Mouse (Mus musculus) hindbrain, embryonic 11.5 days (tissue): ENCODE results near the gene Srek1ip1. TPM values are rescaled to one million over a fixed set of nuclear protein-coding genes. Genes with fewer than 3 reads are reported as not detected.

Experiments used
- ATAC-seq: fragments of 200-750 bp; cut with Nextera tagmentation; 2 replicates; pipeline ENCODE4 v1.8.0; 2017; ENCODE audit warnings: mild to moderate bottlenecking, moderate TSS enrichment, moderate library complexity; ENCODE audit not compliant: low FRiP score
- DNase-seq: peaks from one replicate; pipeline ENCODE4 v3.0.0-alpha.2; 2015; ENCODE audit warnings: low spot score
- H3K27ac ChIP-seq: fragments of 300-500 bp; sonication (generic); 2 replicates; pipeline ENCODE4 v1.5.1; 2014; ENCODE audit warnings: mild to moderate bottlenecking, low read depth, low read length
- H3K27me3 ChIP-seq: fragments of 300-500 bp; sonication (generic); 2 replicates; pipeline ENCODE4 v1.6.1; 2014; ENCODE audit warnings: mild to moderate bottlenecking, low read length, moderate library complexity, mixed read lengths; ENCODE audit not compliant: control insufficient read depth, insufficient read depth
- H3K36me3 ChIP-seq: fragments of 300-500 bp; sonication (generic); 2 replicates; pipeline ENCODE4 v1.6.1; 2014; ENCODE audit warnings: mild to moderate bottlenecking, low read length, moderate library complexity, mixed read lengths; ENCODE audit not compliant: control insufficient read depth, insufficient read depth
- H3K4me1 ChIP-seq: fragments of 300-500 bp; sonication (generic); replicated peaks from 2 replicates; pipeline ENCODE4 v1.6.1; 2014; ENCODE audit warnings: low read length, mixed read lengths; ENCODE audit not compliant: control insufficient read depth, insufficient read depth
- H3K4me2 ChIP-seq: fragments of 300-500 bp; sonication (generic); replicated peaks from 2 replicates; pipeline ENCODE4 v1.6.1; 2014; ENCODE audit warnings: mild to moderate bottlenecking, low read depth, low read length
- H3K4me3 ChIP-seq: fragments of 300-500 bp; sonication (generic); 2 replicates; pipeline ENCODE4 v1.5.1; 2014; ENCODE audit warnings: low read depth, low read length
- H3K9ac ChIP-seq: fragments of 300-500 bp; sonication (generic); 2 replicates; pipeline ENCODE4 v1.6.1; 2014; ENCODE audit warnings: low read depth, low read length
- H3K9me3 ChIP-seq: fragments of 300-500 bp; sonication (generic); 2 replicates; pipeline ENCODE4 v1.6.1; 2016; ENCODE audit warnings: low read length; ENCODE audit not compliant: control insufficient read depth
- WGBS: fragments of 180-500 bp; shearing (Covaris S2); extraction: QIAGEN DNeasy Blood & Tissue Kit; methylation state at CpG from one replicate; pipeline ENCODE4 v1.1.7; 2014; 5-methylcytosine and 5-hydroxymethylcytosine counted together
- polyA plus RNA-seq: library from polyadenylated mRNA; unstranded; fragments of >200 nt; fragmentation: Nextera tagmentation; extraction: Ambion mirVana; gene quantifications from 2 replicates; pipeline ENCODE4 v1.2.1, GENCODE M21; 2014

The Srek1ip1 gene
- polyA plus RNA-seq, 1 experiment from 2014 or later = 19.7 TPM

DNA sequence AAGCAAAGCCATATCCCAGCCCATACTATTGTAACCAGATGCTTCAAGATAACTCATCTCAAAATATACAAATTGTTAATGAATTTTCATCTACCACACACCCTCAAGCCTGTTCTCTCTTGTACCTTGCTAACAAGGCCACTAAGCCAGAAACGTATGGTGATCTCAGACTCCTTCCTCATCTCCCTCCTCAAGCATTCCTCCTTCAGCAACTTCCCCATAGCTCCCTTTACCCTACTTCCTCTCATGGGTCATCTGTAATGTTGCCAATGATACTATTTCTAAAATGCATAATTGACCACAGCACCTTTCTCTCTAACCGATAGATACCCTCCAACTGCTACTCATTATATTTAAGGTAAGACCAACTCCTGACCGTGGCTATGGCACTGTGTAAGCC, 2.1 kb downstream of the Srek1ip1 start:
- no peak for ATAC-seq
- 87% methylated on average over 3 of the region's 3 CpGs for WGBS

DNA sequence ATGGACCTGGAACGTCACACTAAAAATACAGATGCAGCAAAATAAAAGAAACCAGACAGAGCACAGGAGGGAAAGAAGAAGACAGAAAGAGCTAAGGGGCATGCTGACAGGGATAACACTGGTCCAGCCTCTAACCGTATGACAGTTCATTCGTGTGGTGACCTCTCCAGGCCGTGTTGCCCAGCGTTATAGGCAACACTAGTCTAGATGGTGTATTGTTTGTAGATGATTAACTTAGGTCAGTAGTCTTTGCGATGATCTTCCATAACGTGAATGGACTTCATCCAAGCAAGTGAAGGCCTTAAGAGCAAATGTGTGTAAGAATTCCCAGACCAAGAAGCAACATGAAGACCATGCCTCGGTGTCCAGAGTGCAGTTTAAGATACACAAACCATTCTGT, 6.8 kb downstream of the Srek1ip1 start:
- no peak overlapping the region for H3K4me3 ChIP-seq
- H3K36me3 ChIP-seq = no peaks in the 10 kb centered on the region
- H3K27ac ChIP-seq = no peak overlapping the region
- WGBS = 88% methylated on average over 8 of the region's 8 CpGs
- no peaks in the 10 kb centered on the region for H3K9me3 ChIP-seq
- H3K4me2 ChIP-seq = no peak overlapping the region
- DNase-seq (no peak), ATAC-seq (no peak)
- H3K27me3 ChIP-seq = no peaks in the 10 kb centered on the region
- H3K4me1 ChIP-seq = no peaks in the 10 kb centered on the region
- H3K9ac ChIP-seq = no peak overlapping the region

More for the DNA sequence above, 2.1 kb downstream of the Srek1ip1 start:
- Histone ChIP-seq H3K9ac (no peak overlapping the region), H3K36me3 (no peaks in the 10 kb centered on the region), H3K4me2 (no peak overlapping the region), H3K4me1 (no peaks in the 10 kb centered on the region), H3K9me3 (no peaks in the 10 kb centered on the region), H3K27ac (no peak overlapping the region), H3K27me3 (no peaks in the 10 kb centered on the region), H3K4me3 (no peak overlapping the region)
- no peak for DNase-seq

DNA sequence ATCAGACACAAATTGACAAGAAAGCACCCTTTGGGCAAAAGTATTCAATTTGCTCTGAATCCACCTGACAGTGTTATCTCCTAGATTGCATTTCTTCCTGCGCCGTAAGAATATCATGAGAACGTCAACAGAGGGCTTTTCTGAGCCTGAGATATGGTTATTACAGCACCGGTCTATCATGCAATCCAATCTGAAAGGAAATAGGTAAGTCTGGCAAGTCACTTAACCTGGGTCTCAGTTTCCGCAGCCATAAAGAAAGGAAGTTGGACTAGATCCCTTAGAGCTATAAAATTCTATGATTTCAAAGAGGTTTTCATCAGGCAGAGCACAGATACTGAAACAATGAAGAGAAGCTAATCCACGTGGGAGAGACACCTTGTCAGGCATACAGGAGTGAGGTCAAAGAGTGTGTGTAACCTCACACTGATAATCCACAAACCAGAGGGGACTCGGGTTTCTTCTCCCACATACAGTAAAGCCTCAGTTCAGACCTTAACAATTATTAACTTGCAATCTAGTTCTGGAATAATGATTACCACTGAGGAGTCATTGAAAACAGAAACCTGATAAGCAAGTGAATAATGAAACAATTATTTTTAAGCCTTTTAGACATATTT, 7.4 kb downstream of the Srek1ip1 start:
- no peak for DNase-seq
- Histone ChIP-seq H3K4me2 (no peak overlapping the region), H3K36me3 (no peaks in the 10 kb centered on the region), H3K4me1 (no peaks in the 10 kb centered on the region), H3K9me3 (no peaks in the 10 kb centered on the region), H3K9ac (no peak overlapping the region), H3K4me3 (no peak overlapping the region), H3K27ac (no peak overlapping the region), H3K27me3 (no peaks in the 10 kb centered on the region)
- ATAC-seq = no peak
- WGBS = 91% methylated on average over 7 of the region's 7 CpGs

DNA sequence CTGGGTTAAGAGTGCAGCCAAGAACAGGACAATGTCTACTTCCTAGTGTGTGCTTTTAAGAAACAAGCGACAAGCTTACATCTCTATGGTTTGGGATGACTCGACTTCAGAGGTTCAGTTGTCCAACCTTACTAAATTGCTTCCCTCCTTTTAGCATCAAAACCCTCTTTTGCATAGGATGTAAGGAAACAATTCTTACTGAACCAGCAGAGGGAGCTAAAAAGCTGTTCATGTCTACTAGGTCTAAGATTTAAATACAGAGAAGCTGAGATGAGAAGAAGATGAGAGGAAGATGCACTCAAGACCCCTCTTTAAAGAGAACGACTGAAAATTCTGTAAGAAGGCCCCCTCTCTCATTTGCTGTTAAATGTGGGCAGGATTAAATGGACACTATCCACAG, 13.4 kb downstream of the Srek1ip1 start:
- H3K36me3 ChIP-seq = no peaks in the 10 kb centered on the region; the same call in 1 of the 2 replicates
- no peak overlapping the region for H3K9ac ChIP-seq
- no peak overlapping the region for H3K27ac ChIP-seq
- WGBS = 65% methylated on average over 3 of the region's 3 CpGs
- H3K4me3 ChIP-seq = no peak overlapping the region
- H3K27me3 ChIP-seq = no peaks in the 10 kb centered on the region
- no peaks in the 10 kb centered on the region for H3K9me3 ChIP-seq
- DNase-seq (peak; percentile 65), ATAC-seq (no peak)
- H3K4me1 ChIP-seq = no peaks in the 10 kb centered on the region
- no peak overlapping the region for H3K4me2 ChIP-seq

DNA sequence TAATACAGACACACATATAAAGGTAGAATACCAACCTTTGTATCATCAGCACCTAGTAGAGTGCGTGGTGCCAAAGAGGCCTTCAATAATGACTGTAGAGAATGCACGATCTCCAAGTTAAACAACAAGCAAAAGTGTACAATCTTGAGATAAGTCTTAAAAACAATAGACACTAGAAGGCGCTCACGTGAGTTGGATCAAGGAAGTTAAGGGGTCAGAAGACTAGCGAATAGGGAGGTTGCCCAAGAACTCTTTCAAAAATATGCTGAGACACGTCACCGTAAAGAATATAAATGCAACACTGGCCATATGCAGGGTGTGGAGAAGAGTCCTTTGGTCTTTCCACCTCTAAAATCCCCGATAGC, 24.0 kb downstream of the Srek1ip1 start:
- Histone ChIP-seq H3K4me1 (no peaks in the 10 kb centered on the region), H3K9me3 (no peaks in the 10 kb centered on the region), H3K27ac (no peak overlapping the region; the same call in 1 of the 2 replicates), H3K4me3 (peak overlapping the region; percentile 84), H3K36me3 (no peaks in the 10 kb centered on the region), H3K9ac (peak overlapping the region; percentile 91), H3K27me3 (no peaks in the 10 kb centered on the region), H3K4me2 (peak overlapping the region; percentile 54)
- ATAC-seq (peak; percentile 10; the same call in 1 of the 2 replicates), DNase-seq (no peak)
- 10% methylated on average over 8 of the region's 8 CpGs for WGBS

DNA sequence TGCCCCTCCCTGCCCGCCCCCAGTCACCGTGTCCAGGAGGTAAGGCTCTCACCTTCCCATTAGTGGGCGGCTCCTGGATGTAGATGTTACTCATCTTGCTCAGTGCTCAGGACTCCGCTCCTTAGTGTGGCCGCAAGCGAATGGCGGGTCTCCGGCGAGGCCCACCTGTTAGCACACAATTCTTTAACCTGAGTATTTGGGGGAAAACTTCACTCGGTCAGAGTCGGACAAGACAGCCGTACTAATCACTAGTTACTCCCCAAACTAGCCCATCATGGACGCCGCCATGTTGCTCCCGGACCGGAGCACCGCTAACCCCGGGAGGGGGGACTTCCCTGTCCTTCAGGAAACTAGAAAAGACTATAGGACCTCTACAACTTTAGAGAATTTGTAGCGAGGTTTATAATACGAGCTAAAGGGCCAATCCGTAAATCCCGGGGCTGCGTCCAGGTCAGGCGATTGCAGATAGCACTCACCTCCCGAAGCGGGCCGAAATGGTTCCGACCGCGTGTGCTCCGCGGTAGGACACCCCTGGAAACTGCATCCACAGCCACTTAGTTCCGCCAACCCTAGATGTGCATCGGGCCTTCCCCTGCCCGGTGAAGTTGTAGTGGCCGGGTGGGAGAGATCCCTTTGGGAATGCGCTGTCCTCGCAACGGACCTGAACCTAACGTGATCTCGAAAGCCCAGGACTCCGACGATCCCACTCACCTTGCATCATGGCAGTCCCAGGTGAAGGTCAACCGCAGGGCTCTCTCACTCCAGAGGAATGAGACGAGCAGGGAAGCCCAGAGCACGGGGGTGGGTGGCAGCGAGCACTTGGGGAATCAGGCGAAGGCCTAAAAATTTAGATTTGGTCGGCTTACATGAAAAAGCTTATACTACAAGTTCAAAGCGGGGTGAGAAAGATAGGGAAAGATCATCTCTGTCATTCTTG, 24.6 kb downstream of the Srek1ip1 start, which contains the start of gene Cwc27:
Gene Cwc27 (minus strand): TSS at position 508 of the 937 bp plus-strand sequence.
- Histone ChIP-seq H3K4me2 (peak within 1 kb of the TSS; percentile 54), H3K9me3 (no peaks in the 10 kb centered on the region), H3K27ac (peak within 1 kb of the TSS; percentile 58), H3K4me3 (peak within 1 kb of the TSS; percentile 84), H3K36me3 (no peaks in the 10 kb centered on the region), H3K4me1 (no peaks in the 10 kb centered on the region), H3K27me3 (no peaks in the 10 kb centered on the region), H3K9ac (peak within 1 kb of the TSS; percentile 91)
- 1% methylated on average over 50 of the region's 50 CpGs for WGBS
- ATAC-seq = peak; percentile 97
- DNase-seq = peak; percentile 93

DNA sequence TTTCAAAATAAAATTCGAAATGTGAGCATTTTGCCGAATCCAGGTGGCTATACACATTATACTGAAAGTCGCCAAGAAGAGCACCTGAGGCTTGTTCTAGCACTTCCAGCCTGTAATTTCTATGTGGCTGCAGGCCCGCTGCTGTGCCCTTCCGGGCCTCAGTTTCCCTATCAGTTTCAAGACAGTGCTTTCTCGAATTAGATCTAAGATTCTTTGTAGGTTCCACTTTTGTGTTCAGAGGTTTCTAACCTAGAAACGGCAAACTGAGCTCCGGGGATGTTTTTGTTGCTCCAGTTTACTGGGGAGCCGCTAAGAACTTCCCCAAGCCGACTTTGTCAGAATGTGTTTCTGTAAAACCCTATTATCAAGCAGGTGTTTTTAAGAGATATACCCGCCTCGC, 25.4 kb downstream of the Srek1ip1 start:
- H3K36me3 ChIP-seq = no peaks in the 10 kb centered on the region
- DNase-seq (no peak), ATAC-seq (no peak)
- WGBS = 64% methylated on average over 12 of the region's 12 CpGs
- no peaks in the 10 kb centered on the region for H3K4me1 ChIP-seq
- H3K4me3 ChIP-seq = peak overlapping the region; percentile 84
- H3K9me3 ChIP-seq = no peaks in the 10 kb centered on the region
- H3K4me2 ChIP-seq = peak overlapping the region; percentile 54
- no peak overlapping the region for H3K27ac ChIP-seq
- H3K27me3 ChIP-seq = no peaks in the 10 kb centered on the region
- H3K9ac ChIP-seq = peak overlapping the region; percentile 91

DNA sequence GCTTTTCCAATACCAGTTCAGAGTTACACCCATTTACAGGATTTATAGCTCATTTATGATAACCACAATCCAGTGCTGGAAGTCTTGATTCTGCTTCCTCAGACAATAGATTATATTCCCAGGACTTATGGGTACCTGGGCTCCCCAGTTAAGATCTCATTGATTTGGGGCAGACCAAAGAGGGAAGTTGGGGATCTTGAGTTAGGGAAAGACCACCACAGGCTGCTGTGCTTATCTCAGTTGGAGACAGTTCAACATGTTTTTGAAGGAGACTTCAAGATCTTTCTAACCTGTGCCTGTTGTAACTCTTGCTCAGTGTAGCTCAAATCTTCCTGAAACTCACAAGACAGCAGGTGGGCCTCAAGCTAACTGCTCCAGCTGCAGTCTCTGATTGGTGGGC, 28.9 kb downstream of the Srek1ip1 start:
- no peak for ATAC-seq
- no peaks in the 10 kb centered on the region for H3K9me3 ChIP-seq
- no peak overlapping the region for H3K9ac ChIP-seq
- DNase-seq = no peak
- H3K4me3 ChIP-seq = no peak overlapping the region
- no peak overlapping the region for H3K4me2 ChIP-seq
- no peaks in the 10 kb centered on the region for H3K36me3 ChIP-seq
- H3K27me3 ChIP-seq = no peaks in the 10 kb centered on the region
- H3K27ac ChIP-seq = no peak overlapping the region
- no peaks in the 10 kb centered on the region for H3K4me1 ChIP-seq
